Mouse (Mus musculus) neural tube, embryonic 12.5 days (tissue): Measurements from ENCODE around the gene Traf1. TPM values are rescaled to one million over a fixed set of nuclear protein-coding genes. Genes with fewer than 3 reads are reported as not detected.

ENCODE experiments used
- ATAC-seq: fragments of 200-750 bp; cut with Nextera tagmentation; 2 replicates; pipeline ENCODE4 v1.8.0; 2017; ENCODE audit warnings: low read depth, mild to moderate bottlenecking, moderate TSS enrichment, moderate library complexity; ENCODE audit not compliant: low FRiP score
- H3K27ac ChIP-seq: fragments of 300-500 bp; sonication (generic); 2 replicates; pipeline ENCODE4 v1.5.1; 2016
- H3K27me3 ChIP-seq: fragments of 300-500 bp; sonication (generic); replicated peaks from 2 replicates; pipeline ENCODE4 v1.6.1; 2016; ENCODE audit warnings: mild to moderate bottlenecking
- H3K36me3 ChIP-seq: fragments of 300-500 bp; sonication (generic); 2 replicates; pipeline ENCODE4 v1.6.1; 2016; ENCODE audit warnings: mild to moderate bottlenecking
- H3K4me1 ChIP-seq: fragments of 300-500 bp; sonication (generic); 2 replicates; pipeline ENCODE4 v1.6.1; 2016
- H3K4me2 ChIP-seq: fragments of 300-500 bp; sonication (generic); replicated peaks from 2 replicates; pipeline ENCODE4 v1.6.1; 2016; ENCODE audit warnings: mild to moderate bottlenecking
- H3K4me3 ChIP-seq: fragments of 300-500 bp; sonication (generic); 2 replicates; pipeline ENCODE4 v1.5.1; 2016
- H3K9ac ChIP-seq: fragments of 300-500 bp; sonication (generic); 2 replicates; pipeline ENCODE4 v1.6.1; 2016; ENCODE audit warnings: mild to moderate bottlenecking
- H3K9me3 ChIP-seq: fragments of 300-500 bp; sonication (generic); 2 replicates; pipeline ENCODE4 v1.6.1; 2016; ENCODE audit warnings: mild to moderate bottlenecking
- WGBS: fragments of 180-500 bp; shearing (Covaris S2); methylation state at CpG from one replicate; pipeline ENCODE4 v1.1.7; 2016; 5-methylcytosine and 5-hydroxymethylcytosine counted together
- polyA plus RNA-seq: library from polyadenylated mRNA; unstranded; fragments of >200 nt; fragmentation: Nextera tagmentation; extraction: Ambion mirVana; gene quantifications from 2 replicates; pipeline ENCODE4 v1.2.1, GENCODE M21; 2016

The Traf1 gene
- polyA plus RNA-seq, 1 experiment from 2014 or later, result 0.53 TPM

DNA sequence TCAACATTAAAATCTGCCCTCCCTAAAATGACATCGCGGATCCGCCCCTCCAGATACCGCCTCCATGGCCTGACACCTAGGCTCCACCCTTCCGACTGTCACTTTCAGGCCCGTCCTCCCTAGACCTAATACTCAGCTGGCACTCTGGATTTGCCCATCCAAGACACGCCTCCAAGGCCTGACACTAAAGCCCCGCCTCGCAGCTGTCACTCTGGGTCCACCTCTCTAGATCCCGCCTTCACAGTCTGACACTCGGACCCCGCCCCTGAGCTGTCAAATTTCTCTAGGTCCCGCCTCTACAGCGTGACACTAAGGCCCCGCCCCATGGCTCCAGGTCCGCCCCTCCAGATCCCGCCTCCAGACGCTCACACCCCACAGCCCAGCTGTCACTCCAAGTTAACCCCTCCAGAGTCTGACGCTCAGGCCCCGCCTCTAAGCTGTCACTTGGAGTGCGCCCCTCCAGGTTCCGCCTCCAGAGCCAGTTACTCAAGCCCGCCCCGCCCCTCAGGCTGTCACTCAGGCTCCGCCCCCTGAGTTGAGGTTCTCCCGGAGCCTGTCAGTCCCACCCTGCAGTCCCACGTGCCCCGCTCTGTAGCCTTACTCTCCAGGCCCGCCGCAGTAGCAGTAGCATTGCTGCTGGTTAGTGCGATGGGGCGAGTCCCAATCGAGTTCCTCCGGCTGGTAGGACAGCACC lies 56.6 kb downstream of the Traf1 start:
- H3K36me3 ChIP-seq, result no peaks in the 10 kb centered on the region
- no peaks in the 10 kb centered on the region for H3K9me3 ChIP-seq
- peaks cover 18% of the 10 kb centered on the region for H3K4me1 ChIP-seq
- H3K27me3 ChIP-seq, result no peaks in the 10 kb centered on the region
- H3K9ac ChIP-seq, result 0 out of 2 replicates have a peak overlapping the region, but pooled peaks have one; percentile 0
- ATAC-seq, result peak; percentile 97
- peak overlapping the region; percentile 24 for H3K4me3 ChIP-seq
- WGBS, result under 1% methylated on average over 34 of the region's 34 CpGs
- H3K27ac ChIP-seq, result no peak overlapping the region
- H3K4me2 ChIP-seq, result peak overlapping the region; percentile 64

DNA sequence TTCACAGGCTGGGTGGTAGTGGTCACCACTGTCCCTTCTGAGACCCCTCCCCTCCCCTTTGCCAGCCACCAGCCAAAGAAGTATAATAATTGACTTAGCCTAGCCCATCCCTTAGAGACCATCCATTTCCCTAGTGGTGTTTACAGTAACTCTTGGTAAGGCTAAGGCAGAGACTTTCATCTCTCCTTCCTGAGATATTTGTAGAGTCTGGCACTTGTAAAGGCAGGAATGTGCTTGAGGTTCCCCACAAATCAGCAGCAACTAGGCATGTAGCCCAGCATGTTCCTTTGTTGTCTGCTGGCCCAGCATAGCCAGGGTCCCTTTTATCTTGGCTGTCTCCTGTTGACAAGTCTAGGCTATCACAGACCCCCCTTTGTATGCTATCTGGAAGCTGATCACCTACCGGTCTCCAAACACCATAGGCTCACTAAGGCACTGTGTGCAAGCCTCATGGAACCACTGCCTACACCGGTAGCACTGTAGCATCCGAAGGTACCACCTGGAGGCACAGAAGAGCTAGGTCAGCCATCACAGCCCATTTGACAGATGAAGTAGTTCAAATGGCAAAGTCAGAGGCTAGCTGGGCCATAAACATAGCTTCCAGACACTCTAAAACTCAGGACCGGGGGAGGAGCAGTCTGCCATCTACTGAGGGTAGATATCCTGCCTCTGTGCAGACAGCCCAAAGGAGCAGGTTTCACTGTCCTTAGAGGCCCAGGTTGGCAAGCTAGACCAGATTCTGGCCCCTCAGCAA lies 57.7 kb downstream of the Traf1 start:
- Histone ChIP-seq H3K36me3 (no peaks in the 10 kb centered on the region), H3K9me3 (no peaks in the 10 kb centered on the region), H3K4me3 (no peak overlapping the region), H3K27ac (no peak overlapping the region), H3K27me3 (no peaks in the 10 kb centered on the region), H3K4me2 (peak overlapping the region; percentile 64), H3K4me1 (peaks cover 18% of the 10 kb centered on the region), H3K9ac (no peak overlapping the region)
- no peak for ATAC-seq
- 71% methylated on average over 4 of the region's 4 CpGs for WGBS

DNA sequence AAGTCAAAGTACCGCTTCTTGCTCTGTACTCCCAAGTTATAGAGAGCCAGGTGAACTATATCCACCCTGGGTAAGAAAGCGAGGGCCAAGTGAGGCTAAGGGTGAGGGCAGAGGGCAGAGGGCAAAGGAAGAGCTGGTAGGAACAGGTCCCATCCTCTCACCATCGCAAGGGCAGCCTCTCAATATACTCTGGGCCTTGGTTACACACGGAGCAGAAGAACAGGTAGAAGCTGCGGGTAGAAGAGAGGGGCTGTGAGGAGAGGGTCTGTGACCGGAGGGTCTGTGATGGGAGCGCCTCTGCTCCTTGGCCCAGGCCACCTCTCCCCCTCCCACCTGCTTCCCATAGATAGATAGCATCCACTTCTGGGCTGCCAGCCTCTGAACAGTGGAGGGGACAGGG lies 58.4 kb downstream of the Traf1 start:
- no peak for ATAC-seq
- Histone ChIP-seq H3K9ac (no peak overlapping the region), H3K9me3 (no peaks in the 10 kb centered on the region), H3K4me1 (peaks cover 18% of the 10 kb centered on the region), H3K36me3 (no peaks in the 10 kb centered on the region), H3K4me2 (no peak overlapping the region), H3K27ac (no peak overlapping the region), H3K4me3 (no peak overlapping the region), H3K27me3 (no peaks in the 10 kb centered on the region)
- 89% methylated on average over 7 of the region's 7 CpGs for WGBS

DNA sequence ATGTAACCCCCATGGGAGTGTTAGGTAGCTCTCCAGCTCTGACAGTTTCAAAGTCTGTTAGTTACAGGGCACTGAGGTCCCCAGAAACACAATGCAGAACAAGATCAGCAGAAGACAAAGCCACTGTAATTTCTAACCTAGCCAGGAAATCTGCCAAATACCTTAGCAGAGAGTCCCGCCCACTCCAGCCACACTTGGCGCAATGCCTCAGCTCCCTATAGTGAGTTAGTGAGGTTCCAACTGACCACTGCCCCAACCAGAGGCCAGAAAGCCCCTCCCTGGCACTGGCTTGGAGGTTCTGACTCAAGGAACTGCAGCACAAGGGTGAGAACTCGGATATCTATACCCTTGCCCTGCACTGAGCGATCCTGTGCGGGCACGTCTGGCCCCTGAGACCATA lies 58.8 kb downstream of the Traf1 start:
- H3K36me3 ChIP-seq, result no peaks in the 10 kb centered on the region
- WGBS, result 90% methylated on average over 6 of the region's 6 CpGs
- no peaks in the 10 kb centered on the region for H3K9me3 ChIP-seq
- H3K4me3 ChIP-seq, result no peak overlapping the region
- ATAC-seq, result no peak
- no peaks in the 10 kb centered on the region for H3K27me3 ChIP-seq
- no peak overlapping the region for H3K27ac ChIP-seq
- no peak overlapping the region for H3K9ac ChIP-seq
- H3K4me1 ChIP-seq, result peaks cover 18% of the 10 kb centered on the region
- H3K4me2 ChIP-seq, result no peak overlapping the region

DNA sequence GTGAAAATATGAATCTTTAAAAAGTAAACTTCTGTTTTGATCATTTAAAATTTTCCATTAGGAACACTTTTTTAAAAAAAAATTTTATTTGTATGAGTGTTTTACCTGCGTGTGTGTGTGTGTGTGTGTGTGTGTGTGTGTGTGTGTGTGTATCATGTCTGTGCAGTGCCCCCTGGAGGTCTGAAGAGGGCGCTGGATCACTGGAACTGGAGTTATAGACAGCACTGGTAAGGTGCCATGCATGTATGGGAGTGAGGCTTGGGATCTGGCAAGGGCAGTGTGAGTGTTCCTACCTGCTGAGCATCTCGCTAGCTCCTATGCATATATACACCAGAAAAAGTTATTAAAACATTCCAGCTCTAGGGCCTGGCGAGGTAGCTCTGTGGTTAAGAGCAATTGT lies 59.8 kb downstream of the Traf1 start:
- H3K27me3 ChIP-seq, result no peaks in the 10 kb centered on the region
- peaks cover 16% of the 10 kb centered on the region for H3K4me1 ChIP-seq
- no peak overlapping the region for H3K9ac ChIP-seq
- H3K36me3 ChIP-seq, result no peaks in the 10 kb centered on the region
- 79% methylated on average over 4 of the region's 4 CpGs for WGBS
- no peaks in the 10 kb centered on the region for H3K9me3 ChIP-seq
- no peak overlapping the region for H3K27ac ChIP-seq
- H3K4me2 ChIP-seq, result no peak overlapping the region
- no peak overlapping the region for H3K4me3 ChIP-seq
- no peak for ATAC-seq

DNA sequence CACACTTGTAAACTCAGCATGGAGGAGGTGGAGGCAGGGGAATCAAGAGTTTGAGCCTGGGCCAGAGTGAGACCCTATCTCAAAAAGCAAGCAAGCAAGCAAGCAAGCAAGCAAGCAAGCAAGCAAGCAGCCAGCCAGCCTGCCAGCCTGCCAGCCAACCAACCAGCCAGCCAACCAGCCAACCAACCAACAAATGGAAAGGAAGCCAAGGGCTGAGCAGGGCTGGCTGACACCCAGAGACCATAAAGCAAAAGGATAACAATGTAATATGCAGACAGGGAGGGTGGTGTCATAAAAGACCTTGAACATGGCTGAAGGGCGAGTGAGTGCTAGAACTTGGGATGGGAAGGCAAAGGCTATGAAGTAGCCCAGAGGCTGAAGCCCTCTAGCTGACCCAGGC lies 61.2 kb downstream of the Traf1 start:
- WGBS, result 78% methylated on average over 1 of the region's 1 CpGs
- Histone ChIP-seq H3K27me3 (no peaks in the 10 kb centered on the region), H3K4me1 (peaks cover 14% of the 10 kb centered on the region), H3K4me3 (no peak overlapping the region), H3K9ac (no peak overlapping the region), H3K4me2 (no peak overlapping the region), H3K36me3 (no peaks in the 10 kb centered on the region), H3K27ac (no peak overlapping the region), H3K9me3 (no peaks in the 10 kb centered on the region)
- no peak for ATAC-seq

DNA sequence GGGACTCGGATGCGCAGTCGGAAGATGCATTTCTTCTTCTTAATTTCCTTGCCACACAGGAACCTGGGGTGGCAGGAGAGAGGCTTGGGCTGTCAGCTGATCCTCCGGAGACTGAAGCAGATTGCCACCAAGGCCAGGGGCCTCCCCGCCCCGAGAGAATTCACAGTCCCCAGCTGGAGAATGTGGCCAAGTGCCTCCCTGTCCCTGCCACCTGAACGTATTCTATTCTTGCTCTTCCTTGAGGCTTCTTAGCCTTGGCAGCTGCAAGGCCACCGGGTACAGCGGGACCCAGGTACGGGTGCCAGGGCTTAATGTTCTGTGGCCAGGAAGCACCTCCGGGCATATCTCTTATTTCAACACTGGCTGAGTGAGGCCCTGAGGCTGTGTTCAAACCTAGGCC lies 61.9 kb downstream of the Traf1 start:
- Histone ChIP-seq H3K27me3 (no peaks in the 10 kb centered on the region), H3K4me2 (no peak overlapping the region), H3K36me3 (no peaks in the 10 kb centered on the region), H3K9ac (no peak overlapping the region), H3K4me1 (peaks cover 8% of the 10 kb centered on the region), H3K4me3 (no peak overlapping the region), H3K27ac (no peak overlapping the region), H3K9me3 (no peaks in the 10 kb centered on the region)
- WGBS, result 83% methylated on average over 11 of the region's 11 CpGs
- ATAC-seq, result no peak

DNA sequence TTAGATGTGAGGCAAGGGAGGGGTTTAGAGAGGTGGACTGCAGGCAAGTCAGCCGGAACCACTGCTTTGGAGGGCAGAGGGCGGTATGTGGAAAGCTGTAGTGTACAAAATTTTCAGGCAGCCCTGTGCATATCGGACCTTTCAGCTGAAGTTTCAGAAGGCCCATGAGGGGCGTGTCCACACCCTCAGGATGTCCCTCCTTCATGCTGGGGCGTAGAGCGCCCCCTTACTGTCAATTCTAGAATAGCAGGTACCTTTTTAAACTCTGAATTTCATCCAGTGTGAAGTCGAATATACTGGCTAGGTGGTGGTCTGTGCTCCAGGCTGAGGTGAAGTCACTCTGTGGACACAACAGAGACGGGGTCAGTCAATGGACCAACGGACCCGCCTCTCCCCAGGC lies 63.8 kb downstream of the Traf1 start:
- no peaks in the 10 kb centered on the region for H3K27me3 ChIP-seq
- no peak overlapping the region for H3K4me3 ChIP-seq
- ATAC-seq, result no peak
- H3K9me3 ChIP-seq, result no peaks in the 10 kb centered on the region
- no peaks in the 10 kb centered on the region for H3K36me3 ChIP-seq
- H3K27ac ChIP-seq, result no peak overlapping the region
- no peaks in the 10 kb centered on the region for H3K4me1 ChIP-seq
- no peak overlapping the region for H3K9ac ChIP-seq
- no peak overlapping the region for H3K4me2 ChIP-seq
- 22% methylated on average over 10 of the region's 10 CpGs for WGBS

DNA sequence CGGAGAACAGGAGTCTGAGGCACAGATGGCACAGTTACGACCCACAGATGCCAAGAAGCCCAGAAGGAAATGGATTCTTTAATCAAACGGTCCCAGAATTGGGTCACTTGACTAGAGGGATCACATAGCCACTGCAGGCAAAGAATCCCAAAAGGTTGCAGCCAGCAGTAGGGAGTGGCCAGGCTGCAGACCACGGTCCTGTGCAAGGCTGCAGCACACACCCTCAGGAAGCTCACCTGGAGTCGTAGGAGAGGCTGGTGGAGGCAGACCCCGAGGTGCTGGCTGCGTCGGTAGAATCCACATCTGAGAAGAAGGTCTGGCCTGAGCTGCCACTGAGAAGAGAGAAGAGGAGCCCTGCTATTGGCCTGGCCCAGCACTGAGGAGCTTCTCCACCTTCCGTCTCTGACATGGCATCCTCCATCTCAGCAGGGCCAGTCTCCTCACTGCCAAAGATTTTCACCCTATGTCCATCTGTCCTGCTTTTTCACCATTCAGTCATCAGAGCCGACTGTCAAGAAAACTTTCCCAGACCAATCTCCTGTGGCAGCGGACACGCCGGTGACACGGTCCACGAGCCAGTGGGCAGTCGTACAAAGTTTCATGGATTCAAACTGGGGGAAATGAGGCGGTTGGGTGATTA lies 64.6 kb downstream of the Traf1 start:
- Histone ChIP-seq H3K36me3 (no peaks in the 10 kb centered on the region), H3K4me1 (no peaks in the 10 kb centered on the region), H3K9me3 (no peaks in the 10 kb centered on the region), H3K27ac (no peak overlapping the region), H3K4me3 (no peak overlapping the region), H3K4me2 (no peak overlapping the region), H3K27me3 (no peaks in the 10 kb centered on the region), H3K9ac (no peak overlapping the region)
- 83% methylated on average over 17 of the region's 17 CpGs for WGBS
- ATAC-seq, result no peak

DNA sequence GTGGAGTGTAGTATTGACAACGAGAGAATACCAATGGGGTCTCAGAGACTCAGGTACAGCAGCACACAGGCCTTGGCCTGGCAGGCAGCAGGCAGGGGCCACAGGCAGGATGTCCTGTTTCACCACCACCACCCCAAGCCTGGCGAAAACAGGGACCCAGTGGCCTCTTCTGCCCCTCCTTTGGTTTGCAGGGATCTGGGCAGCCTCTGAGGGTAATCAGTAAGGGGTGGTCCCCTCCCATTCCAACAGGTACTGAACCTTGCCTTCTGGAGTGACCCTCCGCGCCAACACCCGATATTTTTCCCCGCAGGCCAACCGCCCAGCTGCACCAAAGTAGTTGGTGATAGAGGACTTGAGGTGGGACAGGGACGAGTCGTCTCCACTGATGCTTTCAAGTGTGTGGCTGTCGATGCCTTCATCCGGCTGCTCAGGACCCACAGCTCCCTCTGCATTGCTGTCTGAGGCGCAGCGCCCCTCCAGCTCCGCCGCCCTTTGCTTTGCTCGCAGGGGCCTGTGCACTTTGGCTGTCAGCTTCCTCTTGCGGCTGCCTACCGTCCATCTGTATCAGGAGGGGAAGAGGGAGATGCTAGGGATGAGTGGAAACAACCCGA lies 66.0 kb downstream of the Traf1 start:
- H3K36me3 ChIP-seq, result no peaks in the 10 kb centered on the region
- H3K4me2 ChIP-seq, result no peak overlapping the region
- H3K9me3 ChIP-seq, result no peaks in the 10 kb centered on the region
- H3K4me3 ChIP-seq, result no peak overlapping the region
- WGBS, result 80% methylated on average over 19 of the region's 19 CpGs
- no peaks in the 10 kb centered on the region for H3K27me3 ChIP-seq
- H3K9ac ChIP-seq, result no peak overlapping the region
- no peaks in the 10 kb centered on the region for H3K4me1 ChIP-seq
- no peak for ATAC-seq
- H3K27ac ChIP-seq, result no peak overlapping the region

DNA sequence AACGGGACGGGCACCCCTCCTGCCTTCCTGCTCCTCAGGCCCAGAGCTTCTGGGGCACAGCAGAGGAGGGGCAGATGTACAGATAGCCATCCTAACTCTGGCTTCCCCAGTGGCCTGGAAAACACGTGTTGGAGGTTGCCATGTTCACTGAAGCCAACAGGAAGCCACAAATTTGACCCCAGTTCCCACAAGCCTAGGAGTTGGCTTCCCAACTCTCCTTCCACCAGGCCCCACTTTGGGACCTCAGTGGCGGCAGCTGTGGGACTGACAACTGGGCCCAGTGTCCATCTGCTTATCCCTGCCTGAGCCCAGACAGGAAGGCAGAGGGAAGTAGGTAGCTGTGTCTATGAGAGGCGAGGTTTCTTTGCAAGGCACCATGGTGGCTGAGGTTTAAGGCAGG lies 67.6 kb downstream of the Traf1 start:
- 77% methylated on average over 5 of the region's 5 CpGs for WGBS
- no peak for ATAC-seq

More for the DNA sequence above, 67.6 kb downstream of the Traf1 start:
- no peaks in the 10 kb centered on the region for H3K9me3 ChIP-seq
- H3K4me3 ChIP-seq, result no peak overlapping the region
- no peaks in the 10 kb centered on the region for H3K27me3 ChIP-seq
- no peak overlapping the region for H3K9ac ChIP-seq
- no peaks in the 10 kb centered on the region for H3K4me1 ChIP-seq
- H3K27ac ChIP-seq, result no peak overlapping the region
- H3K4me2 ChIP-seq, result no peak overlapping the region
- H3K36me3 ChIP-seq, result no peaks in the 10 kb centered on the region
